ENCODE assay signal across 8 mouse cellular contexts in the genomic region with DNA sequence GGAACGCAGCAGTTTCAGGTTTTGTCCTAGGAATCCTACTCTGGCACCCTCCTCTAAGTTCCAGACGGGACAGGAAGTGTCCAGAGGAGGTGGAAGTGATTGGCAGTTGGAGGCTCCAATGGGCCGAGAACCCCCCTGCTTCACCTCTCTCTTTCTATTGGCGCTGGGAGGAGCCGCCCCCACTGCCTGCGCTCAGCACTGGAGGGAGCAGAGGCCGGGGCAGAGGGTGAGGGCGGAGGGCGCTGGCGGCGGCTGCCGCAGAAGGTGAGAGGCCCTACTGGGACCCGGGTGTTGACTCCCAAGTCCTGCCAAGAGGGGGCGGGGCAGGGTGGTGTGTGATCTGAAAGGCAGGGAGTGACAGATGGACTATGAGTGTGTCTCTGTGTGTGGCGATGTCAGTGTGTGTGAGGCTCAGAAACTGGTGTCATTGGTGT. TPM values are rescaled to one million over a fixed set of nuclear protein-coding genes. Genes with fewer than 3 reads are reported as not detected.
DNase-seq lines count a peak whose midpoint lies in the region; ATAC-seq lines count a peak whose summit lies in the region.

No protein-coding gene starts in this region.

- peak; percentile 94 for DNase-seq in adrenal gland, postnatal 10 days
- DNase-seq in gastrocnemius, postnatal 14 days, result peak; percentile 95
- peak; percentile 34 for DNase-seq in induced T-regulatory cell, adult 2 months (ENCODE audit: low read depth)
- DNase-seq in left cerebral cortex, postnatal 36 days (ENCODE audit: low spot score in 2 of 2), result peak; percentile 57 to 70
- peak; percentile 93 for DNase-seq in mesoderm, embryonic 11.5 days (ENCODE audit: low read depth, low spot score)
- peak; percentile 36 for DNase-seq in spleen, adult 12 weeks (ENCODE audit: low spot score)

- peak; percentile 72 for ATAC-seq in common myeloid progenitor, adult 5-6 weeks (replicated peaks; ENCODE audit: low read depth, poor library complexity, severe bottlenecking)
- ATAC-seq in inflammation-experienced regulatory T-cells, adult 6 months, result no peak

- intact Hi-C loops in gastrocnemius, postnatal 14 days (cut with DNase I; ENCODE audit: low total_unique reads), result no loop called here
- intact Hi-C loops in left cerebral cortex, postnatal 36 days (cut with DNase I), result no loop called here

RNA-seq across cellular contexts. Expression of a gene that starts 4.3 kb away (rescaled TPM):
- total RNA-seq in adrenal gland, postnatal 10 days (2021), result 10 to 100 TPM; 65.8 to 68.8 TPM
- total RNA-seq in common myeloid progenitor, adult 5-6 weeks (2017), result 61.0 and 86.9 TPM in 2 replicates
- 10 to 100 TPM; 12.0 to 15.6 TPM for total RNA-seq in gastrocnemius, postnatal 14 days (2021)
- 10 to 100 TPM; 54.3 to 57.7 TPM for total RNA-seq in left cerebral cortex, postnatal 36 days (2021)
- polyA plus RNA-seq in inflammation-experienced regulatory T-cells, adult 6 months (2017; shearing (Covaris generic)), result 10 to 100 TPM; 31.8 to 42.9 (median 34.1) TPM

RNA-seq across cellular contexts. Expression of a gene that starts 5.3 kb away (rescaled TPM):
- total RNA-seq in adrenal gland, postnatal 10 days (2021), result 10 to 100 TPM; 42.3 to 49.2 TPM
- total RNA-seq in common myeloid progenitor, adult 5-6 weeks (2017), result 18.4 and 26.9 TPM in 2 replicates
- 10 to 100 TPM; 26.5 to 27.0 TPM for total RNA-seq in gastrocnemius, postnatal 14 days (2021)
- total RNA-seq in left cerebral cortex, postnatal 36 days (2021), result 10 to 100 TPM; 81.0 to 94.7 TPM
- 100 to 1,000 TPM in 1 of 3 experiments, 10 to 100 TPM in 2; 43.1 to 105 (median 70.1) TPM for polyA plus RNA-seq in inflammation-experienced regulatory T-cells, adult 6 months (2017; shearing (Covaris generic))

RNA-seq across cellular contexts. Expression of a gene that starts 13.7 kb away (rescaled TPM):
- 10 to 100 TPM; 31.0 to 44.5 TPM for total RNA-seq in adrenal gland, postnatal 10 days (2021)
- 7.3 and 18.8 TPM in 2 replicates for total RNA-seq in common myeloid progenitor, adult 5-6 weeks (2017)
- total RNA-seq in gastrocnemius, postnatal 14 days (2021), result 10 to 100 TPM; 27.3 to 31.4 TPM
- 100 to 1,000 TPM; 244 to 288 TPM for total RNA-seq in left cerebral cortex, postnatal 36 days (2021)
- polyA plus RNA-seq in inflammation-experienced regulatory T-cells, adult 6 months (2017; shearing (Covaris generic)), result 10 to 100 TPM in 1 of 3 experiments, 1 to 10 TPM in 2; 4.7 to 11.9 (median 6.4) TPM

RNA-seq across cellular contexts. Expression of a gene that starts 29.4 kb away (rescaled TPM):
- not detected for total RNA-seq in adrenal gland, postnatal 10 days (2021)
- total RNA-seq in common myeloid progenitor, adult 5-6 weeks (2017), result not detected in 2 replicates
- total RNA-seq in gastrocnemius, postnatal 14 days (2021), result not detected
- total RNA-seq in left cerebral cortex, postnatal 36 days (2021), result under 1 TPM in 1 of 2 experiments, not detected in 1; 0.36 TPM
- polyA plus RNA-seq in inflammation-experienced regulatory T-cells, adult 6 months (2017; shearing (Covaris generic)), result not detected

RNA-seq across cellular contexts. Expression of a gene that starts 37.3 kb away (rescaled TPM):
- 100 to 1,000 TPM; 100 to 104 TPM for total RNA-seq in adrenal gland, postnatal 10 days (2021)
- total RNA-seq in common myeloid progenitor, adult 5-6 weeks (2017), result 62.8 and 92.5 TPM in 2 replicates
- 10 to 100 TPM; 39.6 to 44.8 TPM for total RNA-seq in gastrocnemius, postnatal 14 days (2021)
- 100 to 1,000 TPM; 159 to 187 TPM for total RNA-seq in left cerebral cortex, postnatal 36 days (2021)
- polyA plus RNA-seq in inflammation-experienced regulatory T-cells, adult 6 months (2017; shearing (Covaris generic)), result 100 to 1,000 TPM in 1 of 3 experiments, 10 to 100 TPM in 2; 88.8 to 122 (median 95.5) TPM

Comparison
In these comparisons a context has a peak if more than half of its experiments do, and no peak if none do; other contexts are left out.
1. DNase-seq: peak in every context shown above with its lines; median percentile 95 in gastrocnemius, postnatal 14 days; 94 in adrenal gland, postnatal 10 days; 93 in mesoderm, embryonic 11.5 days; 64 in left cerebral cortex, postnatal 36 days; 36 in spleen, adult 12 weeks; 34 in induced T-regulatory cell, adult 2 months.
2. RNA of a gene that starts 13.7 kb away (total RNA-seq): 244 to 288 TPM in left cerebral cortex, postnatal 36 days; 31.0 to 44.5 TPM in adrenal gland, postnatal 10 days, 27.3 to 31.4 TPM in gastrocnemius, postnatal 14 days and 7.3 to 18.8 TPM in common myeloid progenitor, adult 5-6 weeks; every median in the first group is over 4 times any median in the second.